Mouse (Mus musculus): Measurements from ENCODE around the gene Pnck. TPM values are rescaled to one million over a fixed set of nuclear protein-coding genes. Genes with fewer than 3 reads are reported as not detected.

Gene Pnck
- total RNA-seq, 4 experiments from 2014 or later: 115 to 126 (median 117) TPM

GRCm38 (mm10) chrX:73639901-73640469 is 19.9 kb downstream of the Pnck start:
- DNase-seq (ENCODE audit: low spot score in 2 of 2): no peak

DNA sequence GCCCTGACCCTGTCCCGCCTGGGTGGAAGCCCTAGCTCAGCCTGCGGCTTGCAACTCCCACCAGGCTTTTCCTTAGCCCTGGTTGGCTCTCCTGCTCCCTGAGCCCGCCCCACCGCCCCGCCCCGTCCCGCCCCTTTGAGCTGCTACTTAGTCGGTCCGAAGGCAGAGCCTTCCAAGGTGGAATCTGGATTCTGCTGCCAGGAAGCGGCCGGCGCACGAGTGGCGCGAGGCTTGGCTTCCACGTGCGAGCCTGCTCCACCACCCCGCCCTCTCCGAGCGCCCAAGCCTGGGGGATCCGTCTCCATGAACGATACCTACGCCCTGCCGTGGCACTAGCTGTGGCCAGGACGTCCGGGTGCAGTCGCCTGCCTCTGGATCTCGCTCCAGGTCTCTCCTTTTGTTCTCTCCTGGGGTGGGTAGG is 20.7 kb downstream of the Pnck start, which contains the start of gene Dusp9:
Dusp9 (plus strand) TSS at position 165 of the 421 bp plus-strand sequence.
- no peak for DNase-seq (ENCODE audit: low spot score in 2 of 2)

DNA sequence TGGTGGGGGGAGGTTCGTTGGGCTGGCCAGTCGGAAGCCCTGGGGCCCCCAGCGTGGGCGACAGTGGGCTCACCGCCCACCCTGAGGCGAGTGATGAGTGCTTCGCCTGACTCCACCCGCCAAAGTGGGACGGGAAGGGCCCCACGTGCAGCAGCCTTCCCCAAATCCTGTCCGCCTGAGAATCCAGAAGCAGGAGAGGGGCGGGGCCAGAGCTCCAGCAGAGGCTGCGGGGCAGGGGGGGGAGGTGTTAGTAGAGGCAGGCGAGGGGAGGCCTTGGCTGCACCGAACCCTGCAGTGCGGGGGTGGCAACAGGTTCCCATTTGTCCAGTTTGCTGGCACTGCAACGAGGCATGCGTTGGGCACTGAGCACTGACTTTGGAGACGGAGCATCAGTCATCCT is 22.5 kb downstream of the Pnck start:
- no peak for DNase-seq (ENCODE audit: low spot score in 2 of 2)

GRCm38 (mm10) chrX:73635425-73635824 is 24.5 kb downstream of the Pnck start:
- no peak for DNase-seq (ENCODE audit: low spot score in 2 of 2)

DNA sequence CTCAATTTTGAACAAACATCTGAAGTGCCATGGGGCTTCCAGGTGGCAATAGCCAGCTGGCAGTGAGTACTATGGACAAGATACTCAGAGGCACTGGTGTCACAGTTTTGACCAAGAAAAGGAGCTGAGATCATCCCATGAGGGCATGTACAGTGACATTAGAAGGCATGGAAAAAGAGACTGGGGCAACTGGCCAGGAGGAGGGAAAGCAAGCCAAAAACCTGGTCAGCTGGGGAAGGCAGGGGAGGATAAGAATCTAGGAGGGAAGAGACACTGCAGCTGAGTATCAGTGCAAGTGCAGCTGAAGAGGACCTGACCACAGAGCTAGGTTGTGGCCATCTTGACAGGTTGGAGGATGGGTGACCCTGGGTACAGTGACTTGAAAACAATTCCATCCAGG is 32.9 kb downstream of the Pnck start:
- no peak for DNase-seq (ENCODE audit: low spot score in 2 of 2)

- no peak for DNase-seq (ENCODE audit: low spot score in 2 of 2)
These were observed 40.0 kb downstream of the Pnck start for GRCm38 (mm10) chrX:73619890-73620289.

- no peak for DNase-seq (ENCODE audit: low spot score in 2 of 2)
These were observed 40.5 kb downstream of the Pnck start for GRCm38 (mm10) chrX:73619401-73619800.

DNA sequence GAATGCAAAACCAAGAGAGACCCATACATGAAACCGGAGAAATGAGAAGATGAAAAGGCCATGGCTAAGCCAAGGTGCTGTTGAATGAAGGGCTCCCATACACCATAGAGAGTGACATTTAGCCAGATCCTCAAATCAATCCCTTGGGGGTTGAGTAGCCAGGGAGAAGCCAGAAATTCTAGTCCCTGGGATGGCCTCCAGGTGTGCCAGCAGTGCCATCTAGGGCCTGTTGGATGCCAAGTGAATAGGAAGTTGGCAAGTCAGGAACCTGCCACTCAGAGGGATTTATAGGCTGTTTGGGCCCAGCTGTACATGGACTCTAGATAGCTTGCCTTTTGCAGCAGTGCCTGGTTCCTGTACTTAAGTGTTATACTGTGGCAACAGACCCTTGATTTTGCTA is 44.0 kb downstream of the Pnck start:
- DNase-seq (ENCODE audit: low spot score in 2 of 2): no peak

- no peak for DNase-seq (ENCODE audit: low spot score in 2 of 2)
These were observed 46.3 kb downstream of the Pnck start for GRCm38 (mm10) chrX:73613665-73614064.

Other genes starting within 250 kb of the Pnck start
- gene Zfp92, start 249.0 kb downstream of the Pnck start, total RNA-seq (2022): 1 to 10 TPM; 1.5 to 4.3 (median 2.1) TPM
- gene Trex2, start 224.8 kb downstream of the Pnck start, total RNA-seq (2022): not detected
- 10 to 100 TPM in 3 of 4 experiments, 1 to 10 TPM in 1; 8.5 to 12.8 (median 11.0) TPM for gene Haus7, start 201.1 kb downstream of the Pnck start, total RNA-seq (2022)
- gene Bgn, start 176.5 kb downstream of the Pnck start, total RNA-seq (2022): 10 to 100 TPM; 15.7 to 23.0 (median 21.3) TPM
- 100 to 1,000 TPM; 136 to 147 (median 141) TPM for gene Atp2b3, start 157.0 kb downstream of the Pnck start, total RNA-seq (2022)
- gene Dusp9, start 20.7 kb downstream of the Pnck start, total RNA-seq (2022): under 1 TPM; 0.28 to 0.58 (median 0.38) TPM
- gene Slc6a8, start 13.0 kb upstream of the Pnck start, total RNA-seq (2022): 100 to 1,000 TPM; 101 to 115 (median 108) TPM
- 10 to 100 TPM; 82.3 to 95.3 (median 86.5) TPM for gene Bcap31, start 56.1 kb upstream of the Pnck start, total RNA-seq (2022)
- 10 to 100 TPM; 13.6 to 16.6 (median 15.1) TPM for gene Abcd1, start 56.5 kb upstream of the Pnck start, total RNA-seq (2022)
- gene Plxnb3, start 97.0 kb upstream of the Pnck start, total RNA-seq (2022): 10 to 100 TPM; 14.3 to 17.3 (median 15.5) TPM
- gene Srpk3, start 114.3 kb upstream of the Pnck start, total RNA-seq (2022): 10 to 100 TPM in 1 of 4 experiments, 1 to 10 TPM in 3; 7.5 to 10.4 (median 8.1) TPM
- gene Idh3g, start 126.8 kb upstream of the Pnck start, total RNA-seq (2022): 100 to 1,000 TPM; 200 to 214 (median 203) TPM
- 100 to 1,000 TPM in 2 of 4 experiments, 10 to 100 TPM in 2; 87.5 to 127 (median 98.2) TPM for gene Ssr4, start 126.9 kb upstream of the Pnck start, total RNA-seq (2022)
- gene Pdzd4, start 164.9 kb upstream of the Pnck start, total RNA-seq (2022): 100 to 1,000 TPM in 1 of 4 experiments, 10 to 100 TPM in 3; 90.5 to 100 (median 95.6) TPM
- gene Avpr2, start 232.0 kb upstream of the Pnck start, total RNA-seq (2022): not detected
- gene L1cam, start 236.0 kb upstream of the Pnck start, total RNA-seq (2022): 100 to 1,000 TPM; 117 to 151 (median 128) TPM